Mouse (Mus musculus) testis, adult 2 months (tissue): Measurements from ENCODE around the gene Tmem243.
A peak's percentile ranks its signal among the peaks of the same experiment; 100 is the strongest.

Experiments
- CTCF ChIP-seq: fragments of 200-500 bp; IDR thresholded peaks from 2 replicates; pipeline ENCODE4 v1.5.1; 2012; ENCODE audit warnings: low read depth, mild to moderate bottlenecking, inconsistent platforms, low read length, moderate library complexity; ENCODE audit not compliant: control insufficient read depth, insufficient read depth, insufficient replicate concordance
- POLR2A ChIP-seq: fragments of 200-500 bp; IDR thresholded peaks from 2 replicates; pipeline ENCODE4 v1.6.1; 2012; ENCODE audit warnings: low read depth, mild to moderate bottlenecking, inconsistent platforms, low read length, moderate library complexity; ENCODE audit not compliant: control insufficient read depth

DNA sequence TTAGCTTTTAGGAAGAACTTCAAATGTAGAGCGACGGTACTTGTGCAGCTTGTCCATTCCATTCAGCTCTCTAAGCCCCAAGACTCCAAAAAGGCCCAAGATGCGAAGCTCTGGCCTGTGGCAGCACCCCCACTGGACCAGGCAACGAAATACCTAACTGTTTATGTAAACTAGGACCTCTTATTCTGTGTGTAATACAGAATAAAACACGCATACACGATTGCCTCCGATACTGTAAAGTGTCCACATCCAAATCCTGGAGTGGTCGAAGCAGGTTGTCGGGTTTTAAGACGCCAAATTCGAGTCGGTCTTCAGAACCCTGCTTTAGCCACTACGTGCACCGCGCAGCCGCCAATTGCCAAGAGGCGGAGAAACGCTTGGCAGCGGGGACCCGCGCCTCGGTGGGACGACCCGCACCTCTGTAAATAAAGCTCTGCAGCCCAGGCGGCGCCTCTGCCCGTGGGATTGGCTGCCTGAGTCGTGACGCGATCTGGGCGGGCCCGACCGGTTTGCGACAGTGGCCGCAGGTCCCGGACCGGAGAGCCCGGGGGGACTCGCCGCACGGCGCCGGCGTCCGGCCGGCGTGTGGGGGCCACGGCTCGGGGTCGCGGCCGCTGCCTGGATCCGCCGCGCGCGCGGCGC lies at the start of gene Tmem243:
- TF ChIP-seq CTCF (no peak), POLR2A (peak; percentile 56)
